ENCODE assay signal across 9 mouse cellular contexts in genomic region chr16:44778538-44779147, GRCm38 (mm10). TPM values are rescaled to one million over a fixed set of nuclear protein-coding genes. Genes with fewer than 3 reads are reported as not detected.
DNase-seq lines count a peak whose midpoint lies in the region; ATAC-seq and TF ChIP-seq lines count a peak whose summit lies in the region.
"Had no signal": no experiment of that assay in that cellular context is flagged by ENCODE, and none has a peak within 500 bp of the region (broad histone marks: within the 10 kb centered on the region; RNA-seq: fewer than 3 reads in every experiment).

No protein-coding gene starts in this region.

- ATAC-seq in intestine, embryonic 14.5 days (replicated peaks; ENCODE audit: low FRiP score, low TSS enrichment, low read depth) = no peak
- ATAC-seq in lung, embryonic 15.5 days (ENCODE audit: borderline replicate concordance, extremely low read depth, low FRiP score, low TSS enrichment) = peak; percentile 57; the same call in 1 of the 2 replicates

- DNase-seq in CD4-positive, CD25-positive, alpha-beta regulatory T cell, adult 2 months (ENCODE audit: low read depth, low spot score) = peak; percentile 68
- DNase-seq in MEL (ENCODE audit: low read depth, low spot score) = peak; percentile 88
- DNase-seq in intestine, embryonic 14.5 days (ENCODE audit: low spot score) = no peak
- peak; percentile 31 to 44 for DNase-seq in thymus, postnatal 10 days (ENCODE audit: low spot score in 2 of 2)
- no peak for DNase-seq in cerebellum, adult 11 months
- DNase-seq in gastrocnemius, adult 8-10 months (ENCODE audit: low spot score in 2 of 2) = no peak

- H3K4me2 ChIP-seq in intestine, embryonic 14.5 days (ENCODE audit: low read length) = peak overlapping the region; percentile 24; the same call in 1 of the 2 replicates
- peak overlapping the region; percentile 45 for H3K4me2 ChIP-seq in lung, embryonic 15.5 days

- no peak for TF ChIP-seq RAD21 in MEL (IDR thresholded peaks at IDR 0.05; ENCODE audit: low read depth, low read length)

- peak overlapping the region; percentile 85 for H3K27ac ChIP-seq in MEL (ENCODE audit: control insufficient read depth, low read depth, low read length)
- no peak overlapping the region for H3K27ac ChIP-seq in intestine, embryonic 14.5 days (ENCODE audit: low read depth)
- no peak overlapping the region for H3K27ac ChIP-seq in lung, embryonic 15.5 days

- peak overlapping the region; percentile 47 to 52 for H3K4me3 ChIP-seq in MEL (ENCODE audit: control insufficient read depth in 1 of 2, insufficient read depth in 1 of 2, low read depth in 2 of 2, low read length in 2 of 2)
- H3K4me3 ChIP-seq in intestine, embryonic 14.5 days (ENCODE audit: low read depth, low read length) = no peak overlapping the region
- H3K4me3 ChIP-seq in lung, embryonic 15.5 days = peak overlapping the region; percentile 12
- H3K4me3 ChIP-seq: myocyte had no signal

- 62% methylated on average over 17 of the region's 17 CpGs for WGBS in intestine, embryonic 14.5 days
- WGBS in lung, embryonic 15.5 days = 35% methylated on average over 17 of the region's 17 CpGs

- no peaks in the 10 kb centered on the region for H3K79me2 ChIP-seq in MEL (ENCODE audit: control insufficient read depth, insufficient read depth, low read length, poor library complexity)

- TF ChIP-seq EP300 in MEL (IDR thresholded peaks at IDR 0.05; ENCODE audit: low read depth in 1 of 2, low read length in 2 of 2) = peak; percentile 56 to 63

- peaks cover 0 to 20% of the 10 kb centered on the region in 2 experiments; a peak in 2 of 4 replicates for H3K36me3 ChIP-seq in MEL (ENCODE audit: control insufficient read depth in 1 of 2, insufficient read depth in 2 of 2, low read length in 2 of 2)
- no peaks in the 10 kb centered on the region for H3K36me3 ChIP-seq in intestine, embryonic 14.5 days (ENCODE audit: control insufficient read depth, insufficient read depth, low read length)
- no peaks in the 10 kb centered on the region for H3K36me3 ChIP-seq in lung, embryonic 15.5 days

- H3K4me1 ChIP-seq in MEL (ENCODE audit: control insufficient read depth in 1 of 2, insufficient read depth in 2 of 2, low read length in 2 of 2) = peaks cover under 1 to 5% of the 10 kb centered on the region in 2 experiments; a peak in 2 of 4 replicates
- no peaks in the 10 kb centered on the region for H3K4me1 ChIP-seq in intestine, embryonic 14.5 days (replicated peaks; ENCODE audit: control insufficient read depth, insufficient read depth, low read length)
- H3K4me1 ChIP-seq in lung, embryonic 15.5 days = no peaks in the 10 kb centered on the region

- H3K9ac ChIP-seq in MEL (ENCODE audit: control insufficient read depth, low read depth, low read length, poor library complexity, severe bottlenecking) = peak overlapping the region; percentile 63
- no peak overlapping the region for H3K9ac ChIP-seq in intestine, embryonic 14.5 days (ENCODE audit: low read length)
- H3K9ac ChIP-seq in lung, embryonic 15.5 days = no peak overlapping the region

- H3K9me3 ChIP-seq in MEL (replicated peaks; ENCODE audit: insufficient read depth, low read length) = no peaks in the 10 kb centered on the region
- H3K9me3 ChIP-seq in intestine, embryonic 14.5 days (ENCODE audit: control insufficient read depth, low read length) = no peaks in the 10 kb centered on the region
- no peaks in the 10 kb centered on the region for H3K9me3 ChIP-seq in lung, embryonic 15.5 days

- H3K27me3 ChIP-seq in MEL (ENCODE audit: control insufficient read depth in 1 of 2, insufficient read depth in 2 of 2, low read length in 2 of 2) = no peaks in the 10 kb centered on the region
- H3K27me3 ChIP-seq in intestine, embryonic 14.5 days (replicated peaks; ENCODE audit: control insufficient read depth, insufficient read depth, low read length) = no peaks in the 10 kb centered on the region
- no peaks in the 10 kb centered on the region for H3K27me3 ChIP-seq in lung, embryonic 15.5 days

- TF ChIP-seq POLR2A in MEL (IDR thresholded peaks at IDR 0.05; ENCODE audit: control insufficient read depth in 1 of 2, insufficient read depth in 1 of 2, low read depth in 1 of 2, low read length in 2 of 2, poor library complexity in 1 of 2) = peak in 1 of 2 experiments; percentile 45; a peak in 2 of 4 replicates

- TF ChIP-seq CTCF in MEL (IDR thresholded peaks at IDR 0.05 in 2 of 3, conservative IDR thresholded peaks at IDR 0.05 in 1 of 3; ENCODE audit: control insufficient read depth in 1 of 3, insufficient read depth in 1 of 3, low read depth in 2 of 3, low read length in 3 of 3, poor library complexity in 1 of 3, severe bottlenecking in 1 of 3) = no peak

TF ChIP-seq in MEL, 35 proteins besides CTCF, POLR2A, EP300 and RAD21 (continues in another document):
- TF ChIP-seq ELF1 (IDR thresholded peaks at IDR 0.05; ENCODE audit: low read depth, low read length) (no peak), MEF2A (IDR thresholded peaks at IDR 0.05; ENCODE audit: extremely low read depth, insufficient replicate concordance, low read depth, low read length, poor library complexity, severe bottlenecking) (no peak), KAT2A (conservative IDR thresholded peaks at IDR 0.05; ENCODE audit: low read depth, low read length) (no peak), JUND (IDR thresholded peaks at IDR 0.05; ENCODE audit: low read depth, low read length) (no peak), MAFK (IDR thresholded peaks at IDR 0.05; ENCODE audit: borderline replicate concordance, low read depth, low read length) (no peak), USF2 (IDR thresholded peaks at IDR 0.05; ENCODE audit: borderline replicate concordance in 1 of 2, insufficient read depth in 1 of 2, low read depth in 1 of 2, low read length in 2 of 2) (no peak), MYC (IDR thresholded peaks at IDR 0.05; ENCODE audit: low read depth, low read length) (0 out of 2 replicates have a peak, but pooled peaks have one; percentile 28), ETS1 (IDR thresholded peaks at IDR 0.05; ENCODE audit: low read depth, low read length) (peak; percentile 58), HCFC1 (IDR thresholded peaks at IDR 0.05; ENCODE audit: low read depth, low read length) (0 out of 2 replicates have a peak, but pooled peaks have one; percentile 23), RCOR1 (IDR thresholded peaks at IDR 0.05; ENCODE audit: low read depth, low read length) (peak; percentile 87), ZMIZ1 (IDR thresholded peaks at IDR 0.05; ENCODE audit: low read depth, low read length) (no peak), TBP (IDR thresholded peaks at IDR 0.05; ENCODE audit: low read depth, low read length) (no peak; the same call in none of the 2 replicates), ZKSCAN1 (IDR thresholded peaks at IDR 0.05; ENCODE audit: low read depth, low read length) (no peak), MAX (IDR thresholded peaks at IDR 0.05; ENCODE audit: low read length) (peak; percentile 58), CHD2 (IDR thresholded peaks at IDR 0.05; ENCODE audit: low read length) (no peak), ZC3H11A (IDR thresholded peaks at IDR 0.05; ENCODE audit: low read depth, low read length) (no peak), GATA1 (IDR thresholded peaks at IDR 0.05; ENCODE audit: low read depth, low read length) (peak; percentile 59), MXI1 (IDR thresholded peaks at IDR 0.05; ENCODE audit: low read depth, low read length) (peak; percentile 78), POLR2AphosphoS5 (IDR thresholded peaks at IDR 0.05; ENCODE audit: borderline replicate concordance, low read depth, low read length) (no peak), POLR2AphosphoS2 (IDR thresholded peaks at IDR 0.05; ENCODE audit: low read length) (no peak), MYB (IDR thresholded peaks at IDR 0.05; ENCODE audit: low read depth, low read length) (no peak), NRF1 (IDR thresholded peaks at IDR 0.05; ENCODE audit: insufficient read depth, low read depth, low read length, poor library complexity, severe bottlenecking) (no peak), GABPA (IDR thresholded peaks at IDR 0.05; ENCODE audit: low read depth, low read length) (no peak), TCF12 (IDR thresholded peaks at IDR 0.05; ENCODE audit: low read depth, low read length) (peak; percentile 41; the same call in 1 of the 2 replicates), TAL1 (IDR thresholded peaks at IDR 0.05; ENCODE audit: low read length) (peak; percentile 61)

RNA-seq across cellular contexts. Expression of gene Cd200r1, which starts 13.1 kb away (rescaled TPM):
- total RNA-seq in MEL (2012; rRNA removed) = 1.4 and 2.0 TPM in 2 replicates
- 1 to 10 TPM in 1 of 2 experiments, not detected in 1; 1.6 TPM for polyA plus RNA-seq in MEL (2012; ENCODE audit: insufficient read depth in 1 of 2, insufficient read length in 2 of 2, low read depth in 1 of 2, low replicate concordance in 2 of 2, missing spikeins in 1 of 2)
- polyA plus RNA-seq in intestine, embryonic 14.5 days (2014; fragmentation: Nextera tagmentation; extraction: Ambion mirVana) = 0.88 and 0.99 TPM in 2 replicates
- polyA plus RNA-seq in lung, embryonic 15.5 days (2015; fragmentation: Nextera tagmentation; extraction: Ambion mirVana) = 1.3 and 1.5 TPM in 2 replicates
- total RNA-seq in gastrocnemius, adult 8-10 months (2022) = under 1 TPM in 1 of 4 experiments, not detected in 3; 0.16 TPM

RNA-seq across cellular contexts. Expression of gene Gtpbp8, which starts 32.5 kb away (rescaled TPM):
- 10.1 and 14.4 TPM in 2 replicates for total RNA-seq in MEL (2012; rRNA removed)
- 10 to 100 TPM in 1 of 2 experiments, not detected in 1; 10.7 TPM for polyA plus RNA-seq in MEL (2012; ENCODE audit: insufficient read depth in 1 of 2, insufficient read length in 2 of 2, low read depth in 1 of 2, low replicate concordance in 2 of 2, missing spikeins in 1 of 2)
- 27.2 and 30.5 TPM in 2 replicates for polyA plus RNA-seq in intestine, embryonic 14.5 days (2014; fragmentation: Nextera tagmentation; extraction: Ambion mirVana)
- 25.9 and 31.3 TPM in 2 replicates for polyA plus RNA-seq in lung, embryonic 15.5 days (2015; fragmentation: Nextera tagmentation; extraction: Ambion mirVana)
- total RNA-seq in gastrocnemius, adult 8-10 months (2022) = 1 to 10 TPM; 4.7 to 9.5 (median 6.7) TPM

RNA-seq across cellular contexts. Expression of gene Cd200r4, which starts 32.9 kb away (rescaled TPM):
- total RNA-seq in MEL (2012; rRNA removed) = 0.82 and 1.1 TPM in 2 replicates
- polyA plus RNA-seq in MEL (2012; ENCODE audit: insufficient read depth in 1 of 2, insufficient read length in 2 of 2, low read depth in 1 of 2, low replicate concordance in 2 of 2, missing spikeins in 1 of 2) = 1 to 10 TPM in 1 of 2 experiments, not detected in 1; 1.6 TPM
- polyA plus RNA-seq in intestine, embryonic 14.5 days (2014; fragmentation: Nextera tagmentation; extraction: Ambion mirVana) = 0.32 and 0.34 TPM in 2 replicates
- 0.14 and 0.21 TPM in 2 replicates for polyA plus RNA-seq in lung, embryonic 15.5 days (2015; fragmentation: Nextera tagmentation; extraction: Ambion mirVana)
- total RNA-seq in gastrocnemius, adult 8-10 months (2022) = not detected
- polyA plus RNA-seq: embryonic facial prominence, embryonic 11.5 days had no signal

RNA-seq across cellular contexts. Expression of gene Nepro, which starts 54.5 kb away (rescaled TPM):
- total RNA-seq in MEL (2012; rRNA removed) = 8.8 and 9.0 TPM in 2 replicates
- polyA plus RNA-seq in MEL (2012; ENCODE audit: insufficient read depth in 1 of 2, insufficient read length in 2 of 2, low read depth in 1 of 2, low replicate concordance in 2 of 2, missing spikeins in 1 of 2) = 10 to 100 TPM in 1 of 2 experiments, not detected in 1; 20.8 TPM
- 11.3 and 12.8 TPM in 2 replicates for polyA plus RNA-seq in intestine, embryonic 14.5 days (2014; fragmentation: Nextera tagmentation; extraction: Ambion mirVana)
- polyA plus RNA-seq in lung, embryonic 15.5 days (2015; fragmentation: Nextera tagmentation; extraction: Ambion mirVana) = 9.5 and 9.8 TPM in 2 replicates
- 1 to 10 TPM; 2.9 to 5.6 (median 3.3) TPM for total RNA-seq in gastrocnemius, adult 8-10 months (2022)

Comparison
In these comparisons a context has a peak if more than half of its experiments do, and no peak if none do; other contexts are left out.
1. DNase-seq: peak in CD4-positive, CD25-positive, alpha-beta regulatory T cell, adult 2 months (single experiment), MEL (single experiment) and thymus, postnatal 10 days (2 of 2); none in intestine, embryonic 14.5 days (single experiment), cerebellum, adult 11 months (single experiment) and gastrocnemius, adult 8-10 months (0 of 2).